Mouse (Mus musculus): Measurements from ENCODE around the gene Fmnl3. TPM values are rescaled to one million over a fixed set of nuclear protein-coding genes. Genes with fewer than 3 reads are reported as not detected.

Fmnl3 gene
- polyA plus RNA-seq, 1 experiment from 2014 or later: 29.3 TPM

DNA sequence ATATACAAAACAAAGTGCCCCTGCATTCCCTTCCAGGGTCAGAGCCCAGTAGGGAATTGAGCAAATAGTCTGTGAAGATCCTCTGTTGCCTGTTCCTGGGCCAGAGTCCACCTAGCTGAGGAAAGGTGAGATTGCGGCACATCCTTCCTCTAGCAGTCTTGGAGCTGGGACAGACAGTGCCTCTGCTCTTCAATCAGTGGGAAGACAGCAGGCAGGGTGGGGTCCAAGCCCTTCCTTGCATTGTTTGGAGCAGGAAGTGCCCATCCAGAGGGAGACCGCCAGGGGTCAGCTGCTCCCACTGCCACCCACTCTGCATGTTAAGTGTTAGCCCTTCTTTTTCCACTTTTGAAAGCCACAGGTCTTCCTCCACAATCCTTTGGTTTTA, 53.0 kb downstream of the Fmnl3 start:
- ATAC-seq (ENCODE audit: low read depth): peak; percentile 75
- H3K27me3 ChIP-seq (ENCODE audit: control insufficient read depth, insufficient read depth, low read depth, low read length): no peaks in the 10 kb centered on the region
- no peak overlapping the region for H3K4me2 ChIP-seq (ENCODE audit: low read depth, low read length)
- H3K9ac ChIP-seq (ENCODE audit: low read length): peak overlapping the region; percentile 25; the same call in 1 of the 2 replicates
- peak overlapping the region; percentile 87 for H3K27ac ChIP-seq (ENCODE audit: low read length)
- no peak overlapping the region for H3K4me3 ChIP-seq (ENCODE audit: low read length)
- H3K9me3 ChIP-seq (ENCODE audit: control insufficient read depth, low read length): no peaks in the 10 kb centered on the region
- peaks cover 24% of the 10 kb centered on the region for H3K4me1 ChIP-seq (replicated peaks; ENCODE audit: control insufficient read depth, insufficient read depth, low read length)
- H3K36me3 ChIP-seq (ENCODE audit: control insufficient read depth, insufficient read depth, low read length): peaks cover 39% of the 10 kb centered on the region
- 50% methylated on average over 2 of the region's 2 CpGs for WGBS

- Histone ChIP-seq H3K4me1 (replicated peaks; ENCODE audit: control insufficient read depth, insufficient read depth, low read length) (peaks cover 24% of the 10 kb centered on the region), H3K4me3 (ENCODE audit: low read length) (no peak overlapping the region), H3K27ac (ENCODE audit: low read length) (peak overlapping the region; percentile 87), H3K36me3 (ENCODE audit: control insufficient read depth, insufficient read depth, low read length) (peaks cover 32% of the 10 kb centered on the region), H3K9me3 (ENCODE audit: control insufficient read depth, low read length) (no peaks in the 10 kb centered on the region), H3K4me2 (ENCODE audit: low read depth, low read length) (no peak overlapping the region), H3K9ac (ENCODE audit: low read length) (peak overlapping the region; percentile 32; the same call in 1 of the 2 replicates), H3K27me3 (ENCODE audit: control insufficient read depth, insufficient read depth, low read depth, low read length) (no peaks in the 10 kb centered on the region)
- ATAC-seq (ENCODE audit: low read depth): peak; percentile 55
- WGBS: 69% methylated on average over 16 of the region's 16 CpGs
Observed at GRCm38 (mm10) chr15:99316314-99317266, 53.7 kb downstream of the Fmnl3 start.

GRCm38 (mm10) chr15:99314891-99315290, 55.4 kb downstream of the Fmnl3 start:
- ATAC-seq (ENCODE audit: low read depth): no peak
- no peak overlapping the region for H3K9ac ChIP-seq (ENCODE audit: low read length)
- H3K4me1 ChIP-seq (replicated peaks; ENCODE audit: control insufficient read depth, insufficient read depth, low read length): peaks cover 12% of the 10 kb centered on the region; the same call in 1 of the 2 replicates
- H3K4me2 ChIP-seq (ENCODE audit: low read depth, low read length): no peak overlapping the region
- H3K27me3 ChIP-seq (ENCODE audit: control insufficient read depth, insufficient read depth, low read depth, low read length): no peaks in the 10 kb centered on the region
- whole genome bisulfite sequencing: 91% methylated on average over 16 of the region's 16 CpGs
- H3K4me3 ChIP-seq (ENCODE audit: low read length): no peak overlapping the region
- no peaks in the 10 kb centered on the region for H3K9me3 ChIP-seq (ENCODE audit: control insufficient read depth, low read length)
- no peak overlapping the region for H3K27ac ChIP-seq (ENCODE audit: low read length)
- peaks cover 28% of the 10 kb centered on the region for H3K36me3 ChIP-seq (ENCODE audit: control insufficient read depth, insufficient read depth, low read length)

GRCm38 (mm10) chr15:99310617-99311016, 59.7 kb downstream of the Fmnl3 start:
- H3K27me3 ChIP-seq (ENCODE audit: control insufficient read depth, insufficient read depth, low read depth, low read length): no peaks in the 10 kb centered on the region
- no peak for ATAC-seq (ENCODE audit: low read depth)
- H3K4me1 ChIP-seq (replicated peaks; ENCODE audit: control insufficient read depth, insufficient read depth, low read length): no peaks in the 10 kb centered on the region
- H3K4me2 ChIP-seq (ENCODE audit: low read depth, low read length): no peak overlapping the region
- H3K27ac ChIP-seq (ENCODE audit: low read length): no peak overlapping the region
- H3K36me3 ChIP-seq (ENCODE audit: control insufficient read depth, insufficient read depth, low read length): peaks cover 37% of the 10 kb centered on the region
- no peaks in the 10 kb centered on the region for H3K9me3 ChIP-seq (ENCODE audit: control insufficient read depth, low read length)
- WGBS: 92% methylated on average over 5 of the region's 5 CpGs
- no peak overlapping the region for H3K9ac ChIP-seq (ENCODE audit: low read length)
- H3K4me3 ChIP-seq (ENCODE audit: low read length): no peak overlapping the region

DNA sequence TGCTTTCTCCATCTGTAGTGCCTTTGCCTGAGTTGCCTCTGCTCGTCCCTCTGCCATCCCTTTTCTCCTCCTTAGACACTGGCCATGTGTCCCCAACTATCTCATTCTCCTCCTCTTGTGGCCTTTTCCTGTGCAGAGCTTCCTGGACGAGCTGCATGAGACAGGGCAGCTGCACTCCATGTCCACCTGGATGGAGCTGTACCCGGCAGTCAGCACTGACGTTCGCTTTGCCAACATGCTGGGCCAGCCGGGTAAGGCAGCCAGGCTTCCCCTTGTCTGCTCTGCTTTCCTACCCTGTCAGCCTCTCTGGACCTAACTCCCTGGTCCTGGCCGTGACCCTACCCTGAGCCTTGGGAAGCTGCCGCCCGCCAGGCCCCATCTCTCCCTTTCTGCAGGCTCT, 60.7 kb downstream of the Fmnl3 start:
- peaks cover 38% of the 10 kb centered on the region for H3K36me3 ChIP-seq (ENCODE audit: control insufficient read depth, insufficient read depth, low read length)
- no peaks in the 10 kb centered on the region for H3K9me3 ChIP-seq (ENCODE audit: control insufficient read depth, low read length)
- H3K27ac ChIP-seq (ENCODE audit: low read length): no peak overlapping the region
- WGBS: 91% methylated on average over 9 of the region's 9 CpGs
- H3K4me2 ChIP-seq (ENCODE audit: low read depth, low read length): no peak overlapping the region
- no peak overlapping the region for H3K4me3 ChIP-seq (ENCODE audit: low read length)
- no peak for ATAC-seq (ENCODE audit: low read depth)
- no peak overlapping the region for H3K9ac ChIP-seq (ENCODE audit: low read length)
- no peaks in the 10 kb centered on the region for H3K27me3 ChIP-seq (ENCODE audit: control insufficient read depth, insufficient read depth, low read depth, low read length)
- no peaks in the 10 kb centered on the region for H3K4me1 ChIP-seq (replicated peaks; ENCODE audit: control insufficient read depth, insufficient read depth, low read length)

GRCm38 (mm10) chr15:99307476-99307875, 62.8 kb downstream of the Fmnl3 start:
- no peak overlapping the region for H3K27ac ChIP-seq (ENCODE audit: low read length)
- ATAC-seq (ENCODE audit: low read depth): no peak
- H3K36me3 ChIP-seq (ENCODE audit: control insufficient read depth, insufficient read depth, low read length): peaks cover 39% of the 10 kb centered on the region
- 82% methylated on average over 9 of the region's 9 CpGs for WGBS
- no peaks in the 10 kb centered on the region for H3K9me3 ChIP-seq (ENCODE audit: control insufficient read depth, low read length)
- no peaks in the 10 kb centered on the region for H3K27me3 ChIP-seq (ENCODE audit: control insufficient read depth, insufficient read depth, low read depth, low read length)
- no peak overlapping the region for H3K4me2 ChIP-seq (ENCODE audit: low read depth, low read length)
- H3K4me3 ChIP-seq (ENCODE audit: low read length): no peak overlapping the region
- H3K9ac ChIP-seq (ENCODE audit: low read length): no peak overlapping the region
- H3K4me1 ChIP-seq (replicated peaks; ENCODE audit: control insufficient read depth, insufficient read depth, low read length): no peaks in the 10 kb centered on the region

DNA sequence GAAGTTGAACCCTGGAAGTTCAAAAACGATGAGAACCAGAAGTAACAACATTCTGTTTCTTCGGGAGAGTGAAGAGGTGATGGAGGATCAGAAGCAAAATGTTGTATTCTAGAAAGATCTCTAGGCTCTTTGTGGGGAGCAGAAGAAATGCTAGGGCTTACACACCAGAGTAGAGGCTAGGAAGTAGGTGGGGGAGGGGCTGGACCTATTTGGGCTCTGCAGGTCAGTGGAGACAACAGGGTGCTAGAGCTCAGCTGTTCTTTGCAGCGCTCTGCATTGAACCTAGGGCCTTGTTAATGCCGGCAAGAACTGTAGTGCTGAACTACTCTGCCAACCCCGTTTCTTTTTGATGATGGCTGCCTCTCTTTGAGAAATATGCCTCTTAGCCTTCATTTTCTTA, 74.1 kb downstream of the Fmnl3 start:
- peak overlapping the region; percentile 62 for H3K4me2 ChIP-seq (ENCODE audit: low read depth, low read length)
- H3K4me3 ChIP-seq (ENCODE audit: low read length): no peak overlapping the region; the same call in 1 of the 2 replicates
- H3K27me3 ChIP-seq (ENCODE audit: control insufficient read depth, insufficient read depth, low read depth, low read length): no peaks in the 10 kb centered on the region
- 32% methylated on average over 5 of the region's 5 CpGs for WGBS
- no peaks in the 10 kb centered on the region for H3K9me3 ChIP-seq (ENCODE audit: control insufficient read depth, low read length)
- ATAC-seq (ENCODE audit: low read depth): no peak
- no peaks in the 10 kb centered on the region for H3K4me1 ChIP-seq (replicated peaks; ENCODE audit: control insufficient read depth, insufficient read depth, low read length)
- no peaks in the 10 kb centered on the region for H3K36me3 ChIP-seq (ENCODE audit: control insufficient read depth, insufficient read depth, low read length)
- peak overlapping the region; percentile 90; the same call in 1 of the 2 replicates for H3K27ac ChIP-seq (ENCODE audit: low read length)
- no peak overlapping the region for H3K9ac ChIP-seq (ENCODE audit: low read length)

DNA sequence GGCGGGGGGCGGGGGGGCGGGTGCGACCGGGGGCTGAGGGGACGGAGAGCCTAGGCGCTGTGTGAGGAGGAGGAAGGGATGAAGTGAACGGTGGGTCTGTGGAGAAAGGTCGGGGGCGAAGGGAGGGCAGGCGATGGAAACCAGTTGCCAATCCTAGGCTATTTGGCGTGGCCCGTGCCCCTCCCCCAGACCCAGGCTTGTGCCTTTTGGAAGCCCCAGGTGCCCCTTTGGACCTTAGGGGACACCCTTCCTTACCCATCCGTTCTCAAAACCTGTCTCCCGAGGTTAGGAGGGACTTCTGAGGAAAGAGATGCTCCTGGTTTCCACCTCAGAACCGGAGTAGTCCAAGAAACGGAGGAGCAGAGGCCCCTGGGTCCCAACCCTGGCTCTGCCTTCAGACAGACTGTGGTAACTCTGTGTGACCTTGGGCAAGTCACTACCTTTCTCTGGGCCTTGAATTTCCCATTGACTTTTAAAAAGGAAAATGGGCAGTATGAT, 74.7 kb downstream of the Fmnl3 start, which contains the start of gene Fam186b:
Gene Fam186b (minus strand): TSS at position 405 of the 498 bp plus-strand sequence.
- peak; percentile 22; the same call in 1 of the 2 replicates for ATAC-seq (ENCODE audit: low read depth)
- H3K36me3 ChIP-seq (ENCODE audit: control insufficient read depth, insufficient read depth, low read length): no peaks in the 10 kb centered on the region
- no peaks in the 10 kb centered on the region for H3K9me3 ChIP-seq (ENCODE audit: control insufficient read depth, low read length)
- peak within 1 kb of the TSS; percentile 62 for H3K4me2 ChIP-seq (ENCODE audit: low read depth, low read length)
- WGBS: under 1% methylated on average over 12 of the region's 17 CpGs
- H3K4me1 ChIP-seq (replicated peaks; ENCODE audit: control insufficient read depth, insufficient read depth, low read length): no peaks in the 10 kb centered on the region
- H3K4me3 ChIP-seq (ENCODE audit: low read length): peak within 1 kb of the TSS; percentile 77
- peak within 1 kb of the TSS; percentile 77 for H3K9ac ChIP-seq (ENCODE audit: low read length)
- H3K27ac ChIP-seq (ENCODE audit: low read length): peak within 1 kb of the TSS; percentile 90
- H3K27me3 ChIP-seq (ENCODE audit: control insufficient read depth, insufficient read depth, low read depth, low read length): no peaks in the 10 kb centered on the region

DNA sequence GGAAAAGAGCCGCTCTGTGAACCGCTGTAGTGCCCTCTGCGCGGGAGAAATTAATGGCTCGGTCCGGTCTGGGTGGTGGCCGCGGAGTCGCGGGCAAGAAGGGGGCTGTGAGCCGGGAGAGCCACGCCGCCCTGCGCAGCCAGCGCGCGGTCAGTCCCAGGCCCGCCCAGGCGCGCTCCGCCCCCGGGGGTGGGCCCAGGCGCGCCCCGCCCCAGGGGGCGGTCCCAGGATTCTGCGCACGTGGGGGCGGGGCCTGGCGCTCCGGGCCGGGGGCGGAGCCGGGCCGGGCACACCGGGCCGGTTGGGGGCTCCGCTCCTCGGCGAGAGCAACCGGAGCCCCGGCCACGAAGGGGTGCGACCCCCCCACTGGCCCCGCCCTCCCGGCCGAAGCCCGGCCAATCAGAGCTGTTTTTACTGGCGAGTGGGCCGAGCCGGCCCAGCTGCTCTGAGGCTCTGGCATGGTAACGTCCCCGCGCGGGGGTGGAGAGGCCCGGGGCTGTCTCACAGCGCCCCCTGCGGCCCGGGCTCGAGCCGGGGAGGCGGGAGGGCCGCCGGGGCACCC, 75.4 kb downstream of the Fmnl3 start, which contains the start of gene Prpf40b:
Gene Prpf40b (plus strand): TSS at position 275 of the 562 bp plus-strand sequence.
- Histone ChIP-seq H3K4me3 (ENCODE audit: low read length) (peak within 1 kb of the TSS; percentile 77), H3K4me2 (ENCODE audit: low read depth, low read length) (peak within 1 kb of the TSS; percentile 62), H3K4me1 (replicated peaks; ENCODE audit: control insufficient read depth, insufficient read depth, low read length) (no peaks in the 10 kb centered on the region), H3K27ac (ENCODE audit: low read length) (peak within 1 kb of the TSS; percentile 90), H3K36me3 (ENCODE audit: control insufficient read depth, insufficient read depth, low read length) (no peaks in the 10 kb centered on the region), H3K9me3 (ENCODE audit: control insufficient read depth, low read length) (no peaks in the 10 kb centered on the region), H3K27me3 (ENCODE audit: control insufficient read depth, insufficient read depth, low read depth, low read length) (no peaks in the 10 kb centered on the region), H3K9ac (ENCODE audit: low read length) (peak within 1 kb of the TSS; percentile 77)
- WGBS: 1% methylated on average over 48 of the region's 64 CpGs
- peak; percentile 98 for ATAC-seq (ENCODE audit: low read depth)

Data from lung, embryonic 16.5 days (tissue).